Mouse (Mus musculus) small intestine, adult 2 months (tissue): Measurements from ENCODE around the gene Slc38a8.

ENCODE experiments used
- CTCF ChIP-seq: fragments of 200-500 bp; IDR thresholded peaks from 2 replicates; pipeline ENCODE4 v1.5.1; 2012; ENCODE audit warnings: low read depth, mild to moderate bottlenecking, control low read depth, inconsistent platforms, low read length, moderate library complexity, mixed read lengths; ENCODE audit not compliant: insufficient replicate concordance, insufficient read length; ENCODE audit errors: extremely low read depth
- POLR2A ChIP-seq: fragments of 200-500 bp; IDR thresholded peaks from 2 replicates; pipeline ENCODE4 v1.6.1; 2012; ENCODE audit warnings: low read depth, mild to moderate bottlenecking, control low read depth, inconsistent platforms, low read length, moderate library complexity

DNA sequence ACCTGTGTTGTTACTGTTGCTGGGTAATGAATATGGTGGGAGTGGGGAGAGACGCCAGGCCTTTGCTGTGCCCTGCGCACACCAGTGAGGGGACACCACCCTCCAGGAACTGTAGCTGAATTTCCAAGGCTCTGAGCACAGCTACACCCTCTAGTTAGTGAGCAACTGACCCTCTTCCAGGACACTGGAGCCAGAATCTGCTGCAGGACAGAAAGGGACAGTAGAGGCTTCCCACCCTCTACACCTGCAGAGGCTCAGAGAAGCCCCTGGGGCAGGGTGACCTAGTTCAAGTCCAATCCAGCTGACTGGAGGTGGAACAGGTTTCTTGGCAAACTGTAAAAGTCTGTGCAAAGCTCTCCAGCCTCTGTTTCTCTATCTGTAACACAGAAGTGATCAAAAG lies 62.1 kb downstream of the Slc38a8 start:
- no peak for TF ChIP-seq CTCF
- no peak for TF ChIP-seq POLR2A
